Mouse (Mus musculus): ENCODE results near the gene Adamts8. TPM values are rescaled to one million over a fixed set of nuclear protein-coding genes. Genes with fewer than 3 reads are reported as not detected.

Adamts8 gene
- under 1 TPM in 1 of 2 experiments, not detected in 1; 0.24 TPM for polyA plus RNA-seq (2017; shearing (Covaris generic))

DNA sequence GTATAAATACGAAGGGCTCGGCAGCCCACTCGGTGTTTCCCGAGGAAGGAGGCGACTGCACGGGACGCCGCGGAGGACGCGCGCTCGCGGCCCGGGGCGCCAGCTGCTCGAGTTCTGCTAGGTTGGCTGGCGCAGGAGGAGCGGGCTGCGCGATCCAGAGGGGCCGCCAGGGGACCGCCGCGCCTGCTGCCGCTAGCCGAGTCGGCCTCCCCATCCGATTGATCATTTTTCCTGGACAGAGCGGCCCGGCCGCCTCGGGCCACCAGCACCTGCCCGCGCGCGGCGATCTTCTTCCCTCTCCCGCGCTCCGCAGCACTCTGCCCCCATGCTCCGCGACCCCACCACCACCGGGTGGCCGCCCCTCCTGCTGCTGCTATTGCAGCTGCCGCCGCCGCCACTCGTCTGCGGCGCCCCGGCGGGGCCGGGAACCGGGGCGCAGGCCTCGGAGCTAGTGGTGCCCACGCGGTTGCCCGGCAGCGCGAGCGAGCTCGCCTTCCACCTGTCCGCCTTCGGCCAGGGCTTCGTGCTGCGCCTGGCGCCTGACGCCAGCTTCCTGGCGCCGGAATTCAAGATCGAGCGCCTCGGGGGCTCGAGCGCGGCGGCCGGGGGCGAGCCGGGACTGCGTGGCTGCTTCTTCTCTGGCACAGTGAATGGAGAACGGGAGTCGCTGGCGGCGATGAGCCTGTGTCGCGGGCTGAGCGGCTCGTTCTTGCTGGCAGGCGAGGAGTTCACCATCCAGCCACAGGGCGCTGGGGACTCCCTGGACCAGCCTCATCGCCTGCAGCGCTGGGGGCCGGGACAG lies at the start of gene Adamts8:
Adamts8 (plus strand) TSS at position 51 of the 802 bp plus-strand sequence.
- ATAC-seq: no peak

DNA sequence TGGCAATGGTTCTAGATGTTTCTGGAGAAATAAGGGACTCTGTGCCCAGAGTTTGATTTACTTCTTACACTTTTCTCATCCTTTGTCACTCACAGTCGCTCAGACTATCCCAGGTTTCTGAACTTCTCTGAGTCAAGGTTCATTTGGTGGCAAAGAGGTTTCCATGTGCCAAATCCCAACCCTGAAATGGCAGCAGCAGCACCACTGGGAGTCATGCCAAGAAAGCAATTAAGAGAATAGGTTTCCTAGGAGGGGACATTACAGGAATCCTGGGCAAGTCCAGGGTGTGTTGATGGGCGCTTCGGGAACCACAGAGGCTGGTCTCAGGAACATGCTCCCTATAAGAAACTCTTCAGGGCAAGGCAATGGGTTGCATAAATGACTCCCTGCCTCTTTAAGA lies 46.7 kb upstream of the Adamts8 start:
- no peak for ATAC-seq

DNA sequence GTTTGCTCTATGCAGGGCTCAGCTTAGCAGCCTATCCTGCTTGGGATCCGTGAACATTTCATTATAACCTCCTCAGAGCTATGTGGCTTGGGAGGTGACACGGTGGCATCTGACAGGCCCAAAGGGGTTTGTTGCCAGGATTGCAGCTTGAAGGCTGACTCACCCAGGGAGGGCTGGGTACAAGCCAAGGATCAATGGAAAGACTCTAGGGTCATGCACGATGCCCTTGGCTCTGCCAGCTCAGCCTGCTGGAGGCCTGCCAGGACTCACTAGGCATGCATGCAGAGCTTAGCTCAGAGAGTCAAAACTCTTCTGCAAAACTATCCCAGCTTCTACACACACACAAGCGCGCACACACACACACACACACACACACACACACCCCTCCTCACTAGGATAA lies 45.6 kb upstream of the Adamts8 start:
- no peak for ATAC-seq

DNA sequence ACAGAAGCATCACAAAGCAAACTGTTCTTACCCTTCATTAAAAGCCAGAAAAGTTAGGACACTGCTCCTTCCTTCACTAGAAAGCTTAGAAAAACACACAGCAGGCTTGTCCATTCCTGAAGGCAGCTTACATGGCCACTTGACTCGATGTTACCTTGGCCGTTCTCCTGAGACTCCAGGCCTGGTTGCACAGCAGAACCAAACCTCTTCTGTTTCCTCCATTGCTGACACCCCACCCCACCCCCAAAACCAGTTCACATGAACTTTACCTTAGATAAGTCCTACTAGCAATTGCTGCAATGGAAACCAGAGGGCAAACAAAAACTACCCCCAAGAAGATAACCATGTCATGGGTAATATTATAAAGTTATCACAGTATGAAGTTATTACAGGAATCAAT lies 45.2 kb upstream of the Adamts8 start:
- ATAC-seq: no peak

DNA sequence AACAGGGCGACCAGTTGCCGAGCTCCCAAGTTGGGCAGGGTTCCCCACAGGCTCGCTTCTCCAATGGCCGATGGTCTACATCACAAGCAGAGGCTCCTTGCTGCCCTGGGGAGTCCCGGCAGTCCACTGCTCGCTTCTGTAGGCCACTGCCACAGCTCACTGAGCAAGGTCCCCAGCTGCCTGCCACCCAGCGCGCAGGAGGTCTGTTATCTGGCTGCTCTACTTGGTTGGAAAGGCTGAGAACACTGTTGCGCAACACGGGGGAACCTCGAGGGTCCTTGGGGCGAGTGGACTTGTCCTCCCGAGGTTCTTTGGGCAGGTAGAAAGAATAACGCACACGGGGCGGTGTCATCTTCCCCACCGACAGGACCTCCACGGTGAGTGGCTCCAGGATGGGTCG lies 40.2 kb upstream of the Adamts8 start:
- ATAC-seq: no peak

DNA sequence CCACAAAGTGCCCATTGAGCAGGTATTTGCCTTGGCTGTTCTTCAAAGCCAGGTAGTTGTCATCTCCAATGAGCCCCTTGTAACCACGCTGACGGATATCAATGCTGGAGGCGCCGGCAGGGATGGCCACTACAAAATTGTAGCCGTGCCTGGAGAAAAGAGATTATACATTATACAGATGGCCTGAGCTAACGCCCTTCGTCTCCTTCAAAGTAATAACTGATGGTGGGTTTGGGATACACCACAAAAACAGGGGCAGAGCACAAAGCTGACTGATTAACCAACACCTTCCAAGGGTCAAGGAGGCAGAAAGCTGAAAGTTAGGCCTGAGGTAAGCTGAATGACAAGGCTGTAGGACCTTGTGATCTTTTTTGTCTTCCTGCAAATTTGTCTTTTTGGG lies 39.7 kb upstream of the Adamts8 start:
- no peak for ATAC-seq

DNA sequence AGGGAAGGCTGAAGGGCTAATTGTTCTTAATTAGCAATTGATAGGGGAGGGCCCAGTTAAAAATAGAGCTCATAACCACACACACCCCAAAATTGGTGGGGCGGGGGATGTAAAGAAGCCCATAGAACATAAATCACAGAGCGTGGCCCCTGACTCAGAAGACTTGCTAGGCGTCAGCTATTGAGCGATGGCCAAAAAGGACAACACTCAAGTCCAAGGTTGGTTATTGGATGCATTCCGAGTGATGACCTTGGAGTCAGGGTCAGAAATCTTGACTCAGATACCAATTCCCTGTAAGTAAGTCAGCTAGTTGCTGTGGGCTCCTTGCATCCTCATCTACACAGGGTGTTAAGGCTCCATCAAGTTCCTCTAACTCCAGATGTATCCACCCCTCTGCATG lies 39.1 kb upstream of the Adamts8 start:
- ATAC-seq: no peak

DNA sequence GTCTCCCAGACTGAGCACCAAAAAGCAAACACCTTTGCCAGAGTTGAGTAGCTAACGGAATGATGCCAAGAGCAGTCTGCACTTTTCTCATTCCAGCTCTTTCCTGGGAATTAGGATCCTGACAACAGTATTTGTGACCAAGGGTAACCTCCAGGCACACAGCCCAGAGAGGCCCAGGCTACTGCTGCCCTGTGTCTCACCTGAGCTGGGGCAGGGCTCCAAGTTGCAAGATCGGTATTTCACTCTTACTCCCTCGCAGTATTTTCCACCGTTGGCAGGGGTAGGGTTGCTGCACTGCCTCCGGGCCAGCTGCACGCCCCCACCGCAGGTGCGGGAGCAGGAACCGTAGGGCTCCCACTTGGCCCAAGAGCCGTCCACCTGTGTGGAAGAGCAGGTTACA lies 36.5 kb upstream of the Adamts8 start:
- ATAC-seq: no peak

DNA sequence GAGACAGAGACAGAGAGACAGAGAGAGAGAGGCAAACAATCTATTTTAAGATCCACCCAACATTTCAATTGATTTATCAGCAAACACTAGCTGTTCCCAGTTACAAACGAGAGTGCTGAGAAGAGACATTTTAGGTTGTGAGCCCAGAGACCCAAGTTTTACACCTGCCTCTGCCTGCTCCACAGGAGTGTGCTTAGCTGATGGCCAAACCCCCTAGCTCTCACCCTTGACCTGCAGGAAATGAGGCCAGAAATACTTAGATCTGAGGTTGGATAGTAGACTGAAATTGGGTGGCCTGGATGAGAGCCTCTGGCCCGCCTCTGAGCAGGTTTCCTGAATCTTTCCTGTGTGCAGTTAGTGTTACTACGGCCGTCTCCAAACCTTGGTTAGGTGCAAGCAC lies 35.9 kb upstream of the Adamts8 start:
- ATAC-seq: no peak

DNA sequence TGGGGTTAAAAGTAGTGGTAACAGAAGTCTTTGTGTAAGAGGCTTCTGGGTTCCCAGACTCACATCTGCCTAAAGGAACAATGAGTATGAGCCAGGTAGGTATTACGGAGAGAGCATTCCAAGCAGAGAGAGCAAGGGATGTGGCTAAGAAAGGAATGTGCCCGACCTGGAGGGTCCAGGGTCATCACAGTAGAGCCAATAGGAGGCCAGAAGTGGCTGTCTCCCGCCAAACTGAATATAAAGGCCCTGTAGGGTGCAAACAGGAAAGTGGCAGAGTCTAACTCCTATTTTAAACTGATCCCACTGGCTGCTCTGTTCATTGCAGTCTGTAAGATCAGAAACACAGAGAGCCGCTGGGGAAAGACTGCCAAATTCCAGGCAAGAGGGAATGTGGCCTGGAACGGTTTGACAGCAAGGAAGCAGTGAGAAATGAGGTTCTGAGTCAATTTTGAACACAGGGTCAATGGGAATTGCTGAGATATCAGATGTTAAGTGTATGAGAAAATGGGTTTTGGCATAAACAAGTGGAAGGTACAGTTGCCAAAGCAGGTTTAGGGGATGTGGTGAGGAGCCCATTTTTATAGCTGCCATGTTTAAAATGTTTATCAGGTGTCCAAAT lies 34.6 kb upstream of the Adamts8 start:
- ATAC-seq: no peak

DNA sequence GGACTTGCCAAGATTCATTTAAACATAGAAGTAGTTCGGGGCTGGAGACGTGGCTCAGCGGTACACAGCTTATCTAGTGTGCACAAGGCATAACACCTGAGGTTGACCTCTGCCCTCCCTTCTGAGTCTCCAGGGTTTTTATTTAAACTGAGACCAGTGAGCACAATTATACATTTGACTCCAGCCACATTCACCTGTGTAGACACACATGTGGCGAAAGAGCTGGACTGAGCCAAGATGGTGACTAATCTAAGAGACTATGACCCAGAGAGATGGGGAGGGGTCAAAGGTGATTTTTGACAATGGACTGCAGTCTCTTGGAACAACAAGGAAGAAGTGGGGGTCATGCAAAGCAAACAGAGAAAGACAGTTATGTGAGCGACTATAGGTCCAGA lies 34.1 kb upstream of the Adamts8 start:
- no peak for ATAC-seq

DNA sequence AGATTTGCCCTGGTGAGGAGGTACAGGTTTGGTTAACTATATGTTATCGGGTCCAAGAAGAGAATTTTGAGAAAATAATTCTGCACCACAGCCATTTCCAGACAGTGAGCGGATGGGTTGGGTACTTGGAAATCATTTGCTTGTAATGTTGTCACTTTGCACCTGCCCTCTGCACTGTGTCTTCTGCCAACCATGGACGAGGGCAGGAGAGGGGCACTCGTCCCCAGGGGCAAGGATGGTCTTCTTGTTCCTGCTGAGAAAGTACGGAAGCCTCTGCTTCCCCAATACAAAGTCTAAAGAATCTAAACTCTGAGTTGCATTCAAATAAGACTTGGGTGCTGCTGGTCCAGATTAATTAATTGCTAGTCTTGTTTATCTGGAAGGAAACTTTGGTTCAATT lies 33.4 kb upstream of the Adamts8 start:
- ATAC-seq: no peak

DNA sequence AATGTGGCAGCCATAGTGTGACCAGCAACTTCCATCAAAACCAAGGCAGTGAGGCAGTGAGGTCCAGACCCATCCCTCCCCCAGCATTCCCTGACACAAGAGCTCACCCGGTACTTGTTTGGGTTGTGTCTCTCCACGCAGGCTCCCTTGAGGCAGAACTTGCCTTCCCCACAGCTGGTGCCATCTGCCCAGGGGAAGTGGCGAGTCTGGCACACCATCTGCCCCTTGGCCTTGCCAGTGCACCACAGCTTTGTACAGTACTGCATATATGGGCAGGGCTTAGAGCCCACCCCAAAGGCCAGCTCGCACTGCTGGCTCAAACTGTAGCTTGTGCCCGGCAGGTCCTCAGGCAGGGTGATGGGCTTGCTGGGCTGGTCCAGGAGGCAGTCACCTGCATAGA lies 31.9 kb upstream of the Adamts8 start:
- ATAC-seq: no peak

DNA sequence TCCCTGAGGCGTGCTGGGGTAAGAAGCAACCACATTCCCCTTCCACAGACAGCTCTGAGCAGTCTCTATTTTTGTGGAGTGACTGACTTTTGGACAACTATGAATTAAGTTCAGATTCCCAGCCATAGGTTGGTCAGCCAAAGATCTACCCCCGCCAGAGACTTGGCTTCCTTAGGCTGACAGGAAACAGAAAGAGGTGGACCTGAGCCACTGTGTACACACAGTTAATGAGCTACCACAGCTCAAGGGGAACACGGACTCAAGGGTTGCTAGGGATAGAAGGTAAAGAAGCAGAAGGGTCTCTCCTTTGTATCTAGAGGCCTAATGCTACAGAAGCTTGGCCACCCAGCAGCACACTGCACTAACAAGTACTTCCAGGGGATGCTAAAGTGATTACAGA lies 30.2 kb upstream of the Adamts8 start:
- ATAC-seq: no peak

DNA sequence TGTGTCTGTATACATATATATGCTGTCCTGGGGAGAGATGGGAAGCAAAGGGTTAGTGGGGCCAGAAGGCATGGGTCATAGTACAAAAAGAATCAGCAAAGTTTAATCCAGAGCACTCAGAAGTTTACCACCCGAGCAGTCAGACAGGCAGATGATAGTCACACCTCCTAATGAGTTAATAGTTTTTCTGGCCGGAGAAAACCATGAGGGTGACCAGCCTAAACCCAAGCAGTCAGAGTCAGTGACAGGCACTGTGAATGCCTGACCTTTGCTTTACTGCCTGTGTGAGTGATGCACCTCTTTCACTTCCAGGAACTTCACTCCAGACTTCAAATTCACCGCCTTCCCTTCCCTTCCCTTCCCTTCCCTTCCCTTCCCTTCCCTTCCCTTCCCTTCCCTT lies 28.9 kb upstream of the Adamts8 start:
- no peak for ATAC-seq

DNA sequence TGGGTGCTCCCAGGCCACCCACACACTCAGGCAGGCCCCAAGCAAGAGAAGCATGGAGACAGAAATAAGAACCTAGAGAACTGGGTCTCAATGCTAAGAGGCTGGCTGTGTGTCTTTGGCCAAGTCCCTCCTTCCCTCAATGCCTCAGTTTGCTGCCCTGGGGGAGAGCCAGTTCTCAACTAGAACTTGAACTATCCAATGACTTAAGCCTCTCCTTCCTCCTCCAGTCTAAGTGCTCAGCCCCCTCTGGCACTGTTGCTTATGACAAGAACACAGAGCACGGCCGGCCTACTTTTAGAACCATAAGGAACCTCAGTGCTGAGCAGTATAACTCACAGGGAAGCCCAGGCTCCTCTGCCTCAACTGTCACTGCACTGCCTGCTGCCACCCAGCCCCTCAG lies 28.1 kb upstream of the Adamts8 start:
- ATAC-seq: no peak

DNA sequence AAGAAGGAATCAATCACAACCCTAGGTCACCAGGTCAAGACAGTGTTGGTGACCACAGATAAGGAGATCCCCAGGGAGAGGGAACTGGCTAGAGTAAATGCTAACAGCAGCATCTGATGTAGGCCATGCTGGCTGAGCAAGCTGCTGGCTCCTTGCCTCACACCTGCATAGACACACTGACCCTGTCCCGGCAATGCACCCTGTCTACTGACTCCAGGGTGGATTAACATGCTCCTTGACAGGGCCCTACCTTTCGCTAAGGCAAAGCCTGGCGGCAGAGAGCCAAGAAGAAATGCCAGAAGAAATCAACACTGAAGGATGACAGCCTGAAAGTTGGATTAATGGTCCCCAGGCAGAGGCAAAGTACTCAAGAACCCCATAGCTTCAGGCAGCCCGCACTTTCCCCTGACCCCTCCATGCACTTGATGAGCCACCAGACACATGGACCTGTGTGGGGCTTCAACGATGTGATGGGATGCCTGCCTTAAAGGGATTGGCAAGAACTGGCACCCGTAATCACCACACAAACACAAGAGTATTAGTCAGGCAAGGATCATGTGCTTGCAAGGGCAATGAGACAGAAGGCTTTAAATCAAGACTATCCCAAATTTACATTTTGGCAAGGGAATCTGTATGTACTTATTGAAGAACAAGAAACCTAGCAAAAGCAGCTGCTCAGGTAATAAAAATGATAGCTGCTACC lies 25.9 kb upstream of the Adamts8 start:
- ATAC-seq: no peak

DNA sequence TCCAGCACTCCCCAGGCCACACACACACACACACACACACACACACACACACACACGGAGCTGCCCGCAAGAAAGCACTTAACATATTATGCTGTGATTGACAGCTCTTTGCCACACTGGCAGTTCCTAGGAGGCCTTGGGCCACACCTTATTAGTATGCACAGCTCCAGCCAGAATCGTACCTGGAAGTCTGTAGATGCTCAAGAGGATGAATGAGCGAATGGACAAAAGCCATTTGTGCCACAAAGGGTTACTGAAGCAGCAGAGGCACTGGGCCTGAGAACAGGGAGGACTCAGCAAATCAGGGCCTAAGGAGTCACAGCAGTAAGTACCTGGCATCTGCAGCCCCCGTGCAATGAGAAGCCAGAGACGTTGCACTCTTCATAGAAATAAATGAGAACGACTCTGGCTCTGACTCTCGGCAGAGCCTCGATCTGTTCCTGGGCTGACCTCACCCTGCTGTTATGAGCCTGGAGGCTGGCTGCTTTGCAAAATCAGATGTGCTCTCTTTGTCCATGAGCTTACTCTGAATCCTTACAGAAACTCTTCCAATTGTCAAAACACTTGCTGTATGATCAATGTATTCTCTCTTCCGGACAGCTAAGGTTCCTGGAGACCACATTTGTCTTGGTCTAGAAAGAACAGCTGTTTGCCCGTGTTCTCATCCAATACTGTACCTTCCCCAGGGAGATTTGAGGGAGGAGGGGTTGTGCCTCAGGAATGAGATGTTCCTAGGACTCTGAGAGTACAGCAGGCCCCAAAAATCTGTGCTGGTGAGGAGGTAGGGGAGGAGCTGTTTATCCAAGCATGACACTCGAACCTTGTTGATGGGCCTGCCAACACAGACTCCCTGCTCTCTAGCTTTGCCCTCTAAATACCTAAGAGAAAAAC lies 23.7 kb upstream of the Adamts8 start:
- ATAC-seq: no peak

DNA sequence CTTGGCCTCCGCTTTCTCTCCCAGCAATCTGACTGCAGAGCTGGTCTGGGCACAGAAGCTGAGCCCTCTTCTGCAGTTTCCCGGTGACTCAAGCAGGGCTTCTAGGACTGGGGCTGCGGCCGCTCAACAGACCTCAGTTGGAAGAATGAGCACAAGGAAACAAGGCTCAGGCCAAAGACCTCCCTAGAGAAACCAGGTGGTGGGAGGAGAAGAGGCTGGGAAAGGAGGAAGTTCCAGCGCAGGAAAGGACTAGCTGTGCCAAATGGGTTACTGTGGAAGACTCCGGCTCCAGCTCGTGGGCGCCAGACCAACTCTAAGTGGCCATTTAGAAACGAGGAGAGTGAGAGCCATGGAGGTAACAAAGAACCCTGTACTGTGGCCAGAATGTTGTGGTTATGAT lies 22.7 kb upstream of the Adamts8 start:
- ATAC-seq: no peak

DNA sequence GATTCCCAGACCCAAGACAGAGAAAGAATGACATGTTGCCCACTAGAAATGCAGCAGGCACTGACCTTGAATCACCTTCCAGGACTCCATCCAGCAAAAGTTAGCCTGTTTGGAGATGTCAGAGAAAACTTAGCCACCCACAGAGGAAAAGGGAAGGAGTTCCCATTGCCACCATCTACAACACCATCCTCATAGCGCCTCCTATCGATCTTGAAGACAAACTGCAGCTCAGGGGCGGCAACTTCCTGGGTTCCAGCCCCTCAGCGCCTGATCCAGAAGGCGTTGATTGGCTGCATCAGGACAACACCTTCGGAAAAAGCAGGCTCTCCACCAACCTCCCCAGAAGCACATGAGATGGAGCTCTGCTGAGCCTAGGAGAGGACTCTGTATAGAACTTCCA lies 21.6 kb upstream of the Adamts8 start:
- no peak for ATAC-seq

DNA sequence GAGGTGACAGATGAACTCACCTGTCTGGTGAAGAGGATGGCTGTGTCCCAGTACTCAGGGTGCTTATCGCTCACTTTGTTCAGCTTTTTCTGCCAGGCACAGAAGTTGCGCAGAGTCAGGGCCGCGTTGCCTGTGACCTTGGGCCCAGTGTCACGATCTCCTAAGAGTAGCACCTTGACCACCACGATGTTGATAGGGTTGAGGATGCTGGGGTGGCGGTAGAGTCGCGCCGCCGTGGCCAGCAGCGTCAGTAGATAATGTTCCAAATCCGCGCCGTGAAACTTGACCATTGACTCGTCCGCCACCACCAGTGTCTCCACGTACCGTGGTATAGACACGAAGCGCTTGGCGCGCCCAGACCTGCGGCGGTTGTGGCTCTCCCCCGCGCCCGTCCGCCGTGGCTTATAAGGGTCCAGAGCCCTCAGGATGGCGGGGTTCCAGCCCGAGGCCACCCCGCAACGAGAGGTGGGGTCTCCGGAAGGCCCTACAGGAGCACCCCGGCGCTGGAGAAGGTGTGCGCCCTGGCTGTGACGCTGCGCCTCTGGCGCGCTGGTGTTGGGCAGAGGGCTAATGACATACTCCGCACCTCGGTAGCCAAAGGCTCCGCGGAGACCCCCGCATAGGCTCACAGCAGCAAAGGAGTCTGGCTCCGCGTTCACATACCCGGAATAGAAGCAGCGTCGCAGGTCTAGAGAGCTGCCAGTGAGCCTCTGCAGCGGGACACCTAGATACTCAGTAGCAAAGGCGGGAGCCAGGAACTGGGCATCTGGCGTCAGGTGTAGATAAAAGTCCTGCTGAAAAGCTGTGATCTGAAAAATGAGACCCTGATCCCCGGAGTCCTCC lies 20.9 kb upstream of the Adamts8 start:
- ATAC-seq: no peak
